Mouse (Mus musculus) cerebellum, adult 2 months (tissue): Measurements from ENCODE around the gene Cct8l1.

Source experiments
- CTCF ChIP-seq: fragments of 200-500 bp; IDR thresholded peaks from 2 replicates; pipeline ENCODE4 v1.5.1; 2011; ENCODE audit warnings: low read depth, mild to moderate bottlenecking, control low read depth, low read length, moderate library complexity, borderline replicate concordance; ENCODE audit not compliant: insufficient read depth
- POLR2A ChIP-seq: fragments of 200-500 bp; IDR thresholded peaks from 2 replicates; pipeline ENCODE4 v1.6.1; 2011; ENCODE audit warnings: low read length, control low read depth, borderline replicate concordance; ENCODE audit not compliant: insufficient read depth

- TF ChIP-seq POLR2A (no peak), CTCF (no peak)
Measured at GRCm38 (mm10) chr5:25554689-25555088, 38.8 kb downstream of the Cct8l1 start.
